Mouse (Mus musculus) midbrain, embryonic 13.5 days (tissue): Measurements from ENCODE around the gene Mest. TPM values are rescaled to one million over a fixed set of nuclear protein-coding genes. Genes with fewer than 3 reads are reported as not detected.

ENCODE experiments used
- ATAC-seq: fragments of 200-750 bp; cut with Nextera tagmentation; 2 replicates; pipeline ENCODE4 v1.8.0; 2017; ENCODE audit warnings: mild to moderate bottlenecking, moderate TSS enrichment, moderate library complexity
- H3K27ac ChIP-seq: fragments of 300-500 bp; sonication (generic); 2 replicates; pipeline ENCODE4 v1.5.1; 2015; ENCODE audit warnings: inconsistent platforms, mild to moderate bottlenecking, moderate library complexity
- H3K27me3 ChIP-seq: fragments of 300-500 bp; sonication (generic); 2 replicates; pipeline ENCODE4 v1.6.1; 2015; ENCODE audit warnings: mild to moderate bottlenecking, inconsistent platforms
- H3K36me3 ChIP-seq: fragments of 300-500 bp; sonication (generic); 2 replicates; pipeline ENCODE4 v1.6.1; 2015; ENCODE audit warnings: mild to moderate bottlenecking, inconsistent platforms
- H3K4me1 ChIP-seq: fragments of 300-500 bp; sonication (generic); replicated peaks from 2 replicates; pipeline ENCODE4 v1.6.1; 2015; ENCODE audit warnings: inconsistent platforms
- H3K4me2 ChIP-seq: fragments of 300-500 bp; sonication (generic); replicated peaks from 2 replicates; pipeline ENCODE4 v1.6.1; 2015; ENCODE audit warnings: moderate library complexity, mild to moderate bottlenecking, inconsistent platforms
- H3K4me3 ChIP-seq: fragments of 300-500 bp; sonication (generic); replicated peaks from 2 replicates; pipeline ENCODE4 v1.5.1; 2015; ENCODE audit warnings: mild to moderate bottlenecking, inconsistent platforms
- H3K9ac ChIP-seq: fragments of 300-500 bp; sonication (generic); replicated peaks from 2 replicates; pipeline ENCODE4 v1.6.1; 2015; ENCODE audit warnings: mild to moderate bottlenecking, inconsistent platforms
- H3K9me3 ChIP-seq: fragments of 300-500 bp; sonication (generic); 2 replicates; pipeline ENCODE4 v1.6.1; 2016; ENCODE audit warnings: mild to moderate bottlenecking, inconsistent platforms
- WGBS: fragments of 180-500 bp; shearing (Covaris S2); methylation state at CpG from one replicate; pipeline ENCODE4 v1.1.7; 2015; 5-methylcytosine and 5-hydroxymethylcytosine counted together
- polyA plus RNA-seq: library from polyadenylated mRNA; unstranded; fragments of >200 nt; fragmentation: Nextera tagmentation; extraction: Ambion mirVana; gene quantifications from 2 replicates; pipeline ENCODE4 v1.2.1, GENCODE M21; 2015

Gene Mest
- polyA plus RNA-seq, 1 experiment from 2014 or later: 409 TPM

DNA sequence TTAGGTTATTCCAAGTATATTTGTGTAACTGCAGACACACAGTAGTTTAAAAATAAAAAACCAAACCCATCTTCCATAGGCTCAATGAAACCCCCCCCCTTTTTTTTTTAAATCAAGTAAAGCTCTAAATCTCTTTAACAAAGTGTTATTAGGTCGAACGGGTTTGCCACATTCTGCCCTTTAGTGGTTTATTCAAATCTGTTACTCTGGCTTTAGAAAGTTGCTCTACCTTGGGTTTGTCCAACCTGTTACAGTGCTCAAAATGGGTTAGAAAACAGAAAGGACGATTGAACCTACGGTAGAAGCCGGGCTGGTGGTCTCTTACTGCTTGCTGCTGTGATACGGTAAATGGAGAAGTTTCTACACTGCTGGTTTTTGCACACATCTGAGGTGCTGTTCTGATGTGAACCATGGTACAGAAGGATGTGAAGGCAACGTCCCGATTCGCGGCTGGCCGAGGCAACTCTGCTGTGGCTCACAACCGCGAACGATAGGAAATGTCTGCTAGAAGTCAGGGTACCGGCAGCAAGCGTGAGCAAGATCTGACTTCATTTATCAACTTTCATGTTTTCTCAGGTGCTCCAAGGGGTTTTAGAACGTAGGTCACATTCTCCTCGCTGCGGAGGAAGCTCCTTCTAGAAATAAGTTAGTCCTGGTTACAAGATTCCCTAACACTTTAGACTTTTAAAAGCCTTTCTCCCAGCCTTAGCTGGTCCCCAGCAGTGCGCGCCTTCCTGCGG lies 11.8 kb downstream of the Mest start:
- WGBS: 50% methylated on average over 22 of the region's 22 CpGs
- Histone ChIP-seq H3K27me3 (no peaks in the 10 kb centered on the region), H3K4me3 (peak overlapping the region; percentile 21)

DNA sequence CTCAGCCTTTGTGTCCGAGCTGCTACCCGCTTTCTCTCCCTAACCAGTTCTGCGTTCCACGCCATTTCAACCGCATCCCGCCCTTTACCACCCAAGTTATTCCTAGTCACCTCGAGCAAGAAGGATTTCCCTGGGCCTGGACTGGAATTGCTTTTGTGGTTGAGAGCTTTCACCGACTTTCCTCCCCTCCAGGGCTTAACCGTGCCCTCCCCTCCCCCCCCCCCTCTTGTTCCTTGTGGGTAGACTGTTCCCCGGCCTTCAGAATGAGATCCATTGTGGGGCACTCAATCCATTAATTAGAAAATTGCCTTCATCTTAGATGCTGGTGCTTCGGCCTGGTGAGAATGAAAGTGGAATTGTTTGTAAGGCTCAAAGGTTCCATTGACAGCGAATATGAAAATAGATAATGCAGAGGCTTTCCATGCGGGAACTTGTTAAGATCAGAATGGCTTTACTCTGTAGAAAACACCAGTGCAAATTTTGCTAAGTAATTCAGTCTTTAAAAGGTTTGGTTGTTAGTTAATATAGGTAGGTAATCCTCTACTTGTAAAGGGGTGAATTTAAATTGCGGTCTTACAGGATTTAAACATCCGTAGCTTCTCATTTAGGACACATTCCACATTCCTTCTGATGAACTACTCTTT lies 12.5 kb downstream of the Mest start:
- Histone ChIP-seq H3K4me2 (peak overlapping the region; percentile 60), H3K9ac (peak overlapping the region; percentile 36), H3K4me3 (peak overlapping the region; percentile 21), H3K36me3 (0 out of 2 replicates have a peak, but pooled peaks cover 6% of the 10 kb centered on the region), H3K4me1 (peaks cover 48% of the 10 kb centered on the region), H3K9me3 (peaks cover 41% of the 10 kb centered on the region), H3K27me3 (no peaks in the 10 kb centered on the region), H3K27ac (peak overlapping the region; percentile 92)
- ATAC-seq: no peak
- WGBS: 47% methylated on average over 15 of the region's 15 CpGs

More for the DNA sequence above, 11.8 kb downstream of the Mest start:
- Histone ChIP-seq H3K9me3 (peaks cover 41% of the 10 kb centered on the region), H3K9ac (peak overlapping the region; percentile 36), H3K27ac (peak overlapping the region; percentile 92), H3K36me3 (0 out of 2 replicates have a peak, but pooled peaks cover 6% of the 10 kb centered on the region), H3K4me2 (peak overlapping the region; percentile 41), H3K4me1 (peaks cover 44% of the 10 kb centered on the region)
- no peak for ATAC-seq

DNA sequence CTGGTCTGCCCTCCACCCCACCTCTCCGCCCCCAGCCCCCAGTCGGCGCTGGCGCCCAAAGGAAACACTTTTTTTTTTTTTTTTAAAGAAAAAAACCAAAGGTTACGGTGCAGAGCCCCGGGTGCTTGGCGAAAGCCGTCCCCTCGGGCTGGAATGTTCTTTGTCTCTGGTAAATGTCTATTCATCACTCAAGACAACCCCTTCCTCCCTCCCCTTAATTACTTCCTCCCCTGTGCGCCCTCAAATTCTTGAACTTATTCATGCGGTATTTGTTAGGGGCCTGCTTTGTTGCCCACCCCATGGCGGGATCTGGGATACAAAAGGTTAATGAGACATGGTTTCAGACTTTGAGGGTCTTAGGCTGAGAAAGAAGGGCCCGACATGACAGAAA lies 13.0 kb downstream of the Mest start:
- no peak overlapping the region; the same call in 1 of the 2 replicates for H3K9ac ChIP-seq
- peak overlapping the region; percentile 92 for H3K27ac ChIP-seq
- 0 out of 2 replicates have a peak, but pooled peaks cover 6% of the 10 kb centered on the region for H3K36me3 ChIP-seq
- peaks cover 48% of the 10 kb centered on the region for H3K4me1 ChIP-seq
- no peak for ATAC-seq
- WGBS: 51% methylated on average over 13 of the region's 13 CpGs
- peaks cover 41% of the 10 kb centered on the region for H3K9me3 ChIP-seq
- no peaks in the 10 kb centered on the region for H3K27me3 ChIP-seq
- peak overlapping the region; percentile 60 for H3K4me2 ChIP-seq
- no peak overlapping the region for H3K4me3 ChIP-seq

DNA sequence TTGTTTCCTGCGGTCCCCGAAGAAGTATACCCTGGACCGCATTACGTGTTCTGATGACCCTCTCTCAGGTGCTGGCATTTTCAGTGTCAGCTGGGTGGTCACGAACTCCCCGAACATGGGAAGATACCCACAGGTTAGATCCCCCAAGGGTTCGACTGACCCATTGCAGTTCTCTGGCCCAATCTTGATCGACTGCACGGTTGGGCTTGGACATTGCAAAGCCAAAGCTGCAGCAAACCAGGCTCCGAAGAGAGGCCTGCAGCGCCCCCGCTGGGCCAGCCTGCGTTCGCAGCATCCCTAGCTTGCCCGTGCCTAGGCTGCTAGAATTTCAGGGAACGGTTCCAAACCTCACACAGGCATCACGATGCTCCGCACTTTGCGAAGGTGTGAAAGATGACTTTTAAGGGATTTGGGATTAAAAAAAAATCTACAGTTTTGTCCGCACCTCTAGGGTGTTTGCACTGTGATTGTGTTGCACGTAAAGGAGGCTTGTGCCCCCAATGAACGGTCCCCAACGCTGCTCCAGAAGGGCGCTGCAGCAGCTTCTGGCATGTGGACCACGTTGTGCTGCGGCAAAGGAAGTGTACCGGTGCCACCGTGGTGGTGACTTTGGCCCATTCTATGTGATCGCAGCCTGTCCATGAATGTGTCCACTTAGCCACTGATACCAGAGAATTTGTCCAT lies 13.7 kb downstream of the Mest start:
- WGBS: 50% methylated on average over 29 of the region's 29 CpGs

DNA sequence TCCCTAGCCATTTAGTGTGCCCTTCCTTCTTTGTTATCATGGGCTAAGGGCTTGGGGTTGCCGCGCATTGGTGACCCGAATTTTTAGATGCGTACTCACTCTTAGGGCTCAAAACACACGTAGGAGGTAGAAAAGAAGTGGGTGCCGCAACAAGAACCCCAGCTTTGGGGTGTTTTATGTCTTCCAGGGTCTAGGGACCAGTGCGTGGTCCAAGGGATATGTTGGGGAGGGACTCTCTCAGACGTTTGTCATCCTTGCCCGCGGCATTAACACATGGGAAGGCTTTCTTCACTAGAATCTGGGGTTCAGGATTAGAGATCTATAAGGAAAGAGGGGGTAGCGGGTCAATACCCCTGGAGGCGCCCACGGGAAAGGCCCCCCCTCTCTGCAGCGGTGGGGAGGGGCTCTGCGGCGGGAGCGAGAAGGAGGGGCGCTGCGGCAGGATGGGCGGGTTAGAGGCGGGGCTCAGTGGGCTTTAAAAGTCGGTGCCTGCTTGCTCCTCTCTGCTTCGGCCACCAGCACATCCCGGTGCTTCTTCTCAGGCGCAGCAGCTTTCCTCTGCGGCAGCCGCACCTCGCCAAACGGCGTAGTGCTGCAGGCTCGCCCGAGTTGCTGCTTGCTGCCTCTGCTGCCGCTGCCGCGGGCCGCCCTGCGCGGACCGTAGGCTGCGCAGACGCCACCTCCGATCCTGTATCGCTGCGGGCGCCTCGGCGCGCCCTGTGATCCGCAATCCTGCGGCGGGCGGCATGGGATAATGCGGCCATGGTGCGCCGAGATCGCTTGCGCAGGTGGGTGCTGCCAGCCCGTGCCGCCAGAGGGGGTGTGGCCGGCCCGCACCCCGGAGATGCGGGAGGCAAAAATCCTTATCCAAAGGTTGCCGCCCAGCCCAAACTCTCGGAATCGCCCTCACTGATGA lies 14.5 kb downstream of the Mest start:
- peak; percentile 75 for ATAC-seq
- H3K4me2 ChIP-seq: peak overlapping the region; percentile 60
- 58% methylated on average over 66 of the region's 66 CpGs for WGBS
- H3K36me3 ChIP-seq: peaks cover 15% of the 10 kb centered on the region
- H3K27me3 ChIP-seq: no peaks in the 10 kb centered on the region
- peak overlapping the region; percentile 92 for H3K27ac ChIP-seq
- H3K9me3 ChIP-seq: peaks cover 41% of the 10 kb centered on the region
- peak overlapping the region; percentile 84 for H3K9ac ChIP-seq
- H3K4me3 ChIP-seq: peak overlapping the region; percentile 63
- H3K4me1 ChIP-seq: peaks cover 46% of the 10 kb centered on the region

More for the DNA sequence above, 13.7 kb downstream of the Mest start:
- peak; percentile 70 for ATAC-seq
- peaks cover 41% of the 10 kb centered on the region for H3K9me3 ChIP-seq
- peak overlapping the region; percentile 60 for H3K4me2 ChIP-seq
- H3K4me1 ChIP-seq: peaks cover 48% of the 10 kb centered on the region
- H3K4me3 ChIP-seq: peak overlapping the region; percentile 63
- H3K36me3 ChIP-seq: peaks cover 9% of the 10 kb centered on the region; the same call in 1 of the 2 replicates
- H3K27me3 ChIP-seq: no peaks in the 10 kb centered on the region
- H3K9ac ChIP-seq: peak overlapping the region; percentile 84
- H3K27ac ChIP-seq: peak overlapping the region; percentile 92

DNA sequence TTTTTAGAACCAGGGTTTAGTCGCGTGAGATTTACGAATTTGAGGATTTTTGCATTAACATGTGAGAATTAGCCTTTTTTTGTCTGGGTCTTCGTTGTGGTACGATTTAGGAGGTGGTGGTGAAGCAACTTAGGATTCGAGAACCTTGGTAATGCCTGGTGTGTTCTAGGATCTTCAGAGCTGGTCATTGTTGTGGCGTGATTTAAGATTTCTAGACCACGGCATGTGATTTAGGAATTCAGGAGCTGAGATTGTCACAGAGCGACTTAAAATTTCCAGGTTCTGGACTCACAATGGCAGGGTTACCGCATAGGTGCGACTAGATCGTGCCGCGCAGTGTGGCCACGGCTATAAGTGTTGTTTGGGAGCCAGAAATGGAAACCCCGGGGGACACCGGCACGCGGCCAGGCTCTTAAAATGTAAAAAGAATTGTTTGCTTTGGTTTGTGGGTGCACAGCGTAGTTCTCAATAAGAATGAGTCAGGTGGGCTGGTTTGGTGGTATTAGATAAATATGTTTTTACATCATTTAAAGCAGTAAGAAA lies 15.2 kb downstream of the Mest start:
- Histone ChIP-seq H3K4me1 (peaks cover 38% of the 10 kb centered on the region), H3K4me2 (peak overlapping the region; percentile 60), H3K4me3 (peak overlapping the region; percentile 63), H3K9ac (peak overlapping the region; percentile 84), H3K27ac (peak overlapping the region; percentile 92), H3K36me3 (peaks cover 21% of the 10 kb centered on the region), H3K27me3 (no peaks in the 10 kb centered on the region), H3K9me3 (peaks cover 39% of the 10 kb centered on the region)
- 54% methylated on average over 20 of the region's 20 CpGs for WGBS
- no peak for ATAC-seq

DNA sequence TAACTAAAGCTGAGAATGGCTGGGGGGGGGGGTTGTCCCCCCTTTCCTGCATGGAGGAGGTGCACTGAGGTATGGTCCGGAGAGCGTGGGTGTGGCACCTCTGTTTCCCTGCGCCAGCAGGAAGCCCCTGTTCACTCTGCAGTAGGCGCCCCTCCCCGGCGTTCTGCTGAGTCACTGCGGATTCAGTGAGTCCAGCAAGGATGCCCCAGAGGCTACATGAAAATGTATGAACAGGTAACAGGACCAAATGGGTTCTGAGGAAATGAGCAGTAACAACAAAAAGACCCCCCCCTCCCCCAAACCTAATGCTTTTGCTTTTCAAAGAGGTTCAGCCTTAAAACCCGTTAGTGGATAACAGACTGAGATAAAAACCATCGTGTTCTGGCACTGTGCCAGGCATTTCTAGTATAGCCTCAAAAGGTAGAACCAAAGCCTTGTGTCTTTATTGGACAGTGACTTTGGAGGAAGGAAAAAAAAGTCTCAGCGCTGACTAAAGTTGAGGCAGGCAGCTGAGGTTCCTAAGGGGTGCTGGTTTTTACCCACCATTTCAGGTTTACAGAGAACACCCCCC lies 15.9 kb downstream of the Mest start:
- 53% methylated on average over 10 of the region's 10 CpGs for WGBS

DNA sequence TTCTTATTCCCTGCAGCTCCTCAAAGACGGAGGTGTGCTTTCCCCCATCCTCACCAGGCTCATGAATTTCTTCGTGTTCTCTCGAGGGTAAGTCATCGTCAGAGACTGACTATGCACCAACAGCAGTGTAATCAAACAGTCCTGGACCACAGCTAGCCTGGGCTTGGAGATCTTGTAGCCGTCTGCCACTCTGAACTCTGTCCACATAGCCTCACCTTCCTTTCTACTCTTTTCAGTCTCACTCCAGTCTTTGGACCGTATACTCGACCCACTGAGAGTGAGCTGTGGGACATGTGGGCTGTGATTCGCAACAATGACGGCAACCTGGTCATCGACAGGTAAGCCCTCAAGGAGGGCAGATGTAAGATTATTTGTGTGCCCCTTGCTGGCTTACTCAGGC lies 21.5 kb downstream of the Mest start:
- peaks cover 69% of the 10 kb centered on the region for H3K36me3 ChIP-seq
- no peak overlapping the region for H3K9ac ChIP-seq
- no peak for ATAC-seq
- no peaks in the 10 kb centered on the region for H3K27me3 ChIP-seq
- H3K4me1 ChIP-seq: 0 out of 2 replicates have a peak, but pooled peaks cover 7% of the 10 kb centered on the region
- peaks cover under 1% of the 10 kb centered on the region for H3K9me3 ChIP-seq
- 85% methylated on average over 10 of the region's 10 CpGs for WGBS
- H3K4me2 ChIP-seq: no peak overlapping the region
- H3K27ac ChIP-seq: 0 out of 2 replicates have a peak overlapping the region, but pooled peaks have one; percentile 25
- no peak overlapping the region for H3K4me3 ChIP-seq

More for the DNA sequence above, 15.9 kb downstream of the Mest start:
- ATAC-seq: no peak
- H3K4me2 ChIP-seq: peak overlapping the region; percentile 60
- peaks cover 39% of the 10 kb centered on the region for H3K9me3 ChIP-seq
- peaks cover 31% of the 10 kb centered on the region for H3K4me1 ChIP-seq
- peaks cover 28% of the 10 kb centered on the region for H3K36me3 ChIP-seq
- H3K27me3 ChIP-seq: no peaks in the 10 kb centered on the region
- peak overlapping the region; percentile 63 for H3K4me3 ChIP-seq
- peak overlapping the region; percentile 92; the same call in 1 of the 2 replicates for H3K27ac ChIP-seq
- H3K9ac ChIP-seq: peak overlapping the region; percentile 84

DNA sequence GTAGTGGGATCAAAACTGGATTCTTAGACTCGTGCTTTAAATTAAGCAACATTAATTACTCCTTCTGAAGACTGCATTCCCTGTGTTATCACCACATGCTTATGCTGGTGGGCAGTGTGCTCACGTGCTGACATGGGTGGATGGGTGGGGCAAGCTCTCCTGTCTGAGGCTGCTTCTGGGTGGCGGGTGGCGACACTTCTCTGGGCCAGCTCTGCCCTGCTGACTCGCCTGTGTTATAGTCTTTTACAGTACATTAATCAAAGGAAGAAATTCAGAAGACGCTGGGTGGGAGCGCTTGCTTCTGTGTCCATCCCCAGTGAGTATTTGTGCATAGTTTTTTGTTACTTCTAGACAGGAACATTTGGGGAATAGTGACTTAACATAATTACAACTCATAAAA lies 22.2 kb downstream of the Mest start:
- Histone ChIP-seq H3K27ac (no peak overlapping the region), H3K4me2 (no peak overlapping the region), H3K27me3 (no peaks in the 10 kb centered on the region), H3K9me3 (no peaks in the 10 kb centered on the region), H3K4me1 (0 out of 2 replicates have a peak, but pooled peaks cover 1% of the 10 kb centered on the region), H3K4me3 (no peak overlapping the region), H3K9ac (no peak overlapping the region), H3K36me3 (peaks cover 77% of the 10 kb centered on the region)
- ATAC-seq: no peak
- 76% methylated on average over 7 of the region's 7 CpGs for whole genome bisulfite sequencing

DNA sequence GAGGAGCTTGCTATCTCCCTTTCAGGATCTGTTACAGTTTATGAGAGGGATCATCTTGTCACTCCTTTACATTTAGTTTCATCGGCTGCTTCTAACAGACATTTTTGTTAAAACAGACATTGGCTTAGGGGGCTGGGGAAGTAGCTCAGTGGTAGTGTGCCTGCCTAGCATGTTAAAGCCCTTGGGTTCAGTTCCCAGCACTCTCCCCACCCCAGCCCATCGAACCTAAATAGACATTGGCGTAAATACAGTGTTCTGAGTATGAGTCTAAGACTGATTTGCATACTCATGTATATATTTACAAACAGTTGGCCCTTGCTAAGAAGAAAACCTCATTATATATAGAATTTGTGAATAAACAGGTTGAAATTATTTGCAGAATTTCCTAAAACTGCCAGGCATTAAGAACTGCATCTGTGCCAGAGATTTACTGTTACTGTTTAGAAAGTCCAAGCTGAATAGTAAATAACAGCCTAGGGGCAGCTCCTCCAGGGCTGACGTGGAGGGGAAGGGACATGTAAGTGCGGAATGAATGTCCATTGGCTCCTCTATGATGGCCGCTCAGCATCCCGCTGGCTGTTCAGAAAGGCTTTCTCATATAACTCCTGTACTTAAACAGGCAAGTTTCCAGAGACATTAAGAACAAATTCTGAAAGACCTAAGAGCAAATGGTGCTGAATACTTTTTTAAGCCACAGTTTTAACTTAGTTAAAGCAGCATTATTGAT lies 24.4 kb downstream of the Mest start:
- Histone ChIP-seq H3K27me3 (no peaks in the 10 kb centered on the region), H3K9me3 (no peaks in the 10 kb centered on the region), H3K9ac (no peak overlapping the region), H3K4me2 (no peak overlapping the region), H3K4me1 (no peaks in the 10 kb centered on the region), H3K27ac (no peak overlapping the region), H3K4me3 (no peak overlapping the region), H3K36me3 (peaks cover 79% of the 10 kb centered on the region)
- no peak for ATAC-seq
- 76% methylated on average over 7 of the region's 7 CpGs for WGBS
